Mouse (Mus musculus) kidney, postnatal 36 days (tissue): ENCODE results near the gene Smyd2.

Experiments
- DNase-seq, 2 experiments: peaks; one replicate each; pipeline ENCODE4 v3.0.0; 2021 to 2022; ENCODE audit warnings: mixed read lengths in 2 of 2

Gene Smyd2

GRCm38 (mm10) chr1:189921818-189922592 lies at the start of gene Smyd2:
Smyd2 (minus strand) TSS chr1:189922363.
- peak; percentile 77 to 82 for DNase-seq

- no peak for DNase-seq
Observed at GRCm38 (mm10) chr1:189970381-189970780, 48.2 kb upstream of the Smyd2 start.

- no peak for DNase-seq
Observed at GRCm38 (mm10) chr1:189968027-189968426, 45.9 kb upstream of the Smyd2 start.

GRCm38 (mm10) chr1:189960481-189960880 lies 38.3 kb upstream of the Smyd2 start:
- DNase-seq = no peak

GRCm38 (mm10) chr1:189959802-189960201 lies 37.6 kb upstream of the Smyd2 start:
- DNase-seq = no peak

- DNase-seq = no peak
Observed at GRCm38 (mm10) chr1:189951861-189952260, 29.7 kb upstream of the Smyd2 start.

- no peak for DNase-seq
Observed at GRCm38 (mm10) chr1:189947411-189947810, 25.2 kb upstream of the Smyd2 start.

GRCm38 (mm10) chr1:189946126-189946525 lies 24.0 kb upstream of the Smyd2 start:
- DNase-seq = no peak

GRCm38 (mm10) chr1:189941786-189942185 lies 19.6 kb upstream of the Smyd2 start:
- no peak for DNase-seq

GRCm38 (mm10) chr1:189936436-189937105 lies 14.4 kb upstream of the Smyd2 start:
- peak in 1 of 2 experiments; percentile 3 for DNase-seq

- no peak for DNase-seq
Observed at GRCm38 (mm10) chr1:189933480-189934202, 11.5 kb upstream of the Smyd2 start.

GRCm38 (mm10) chr1:189932976-189933375 lies 10.8 kb upstream of the Smyd2 start:
- DNase-seq = no peak

- DNase-seq = no peak
Observed at GRCm38 (mm10) chr1:189932190-189932589, 10.0 kb upstream of the Smyd2 start.

- DNase-seq = no peak
Observed at GRCm38 (mm10) chr1:189929896-189930295, 7.7 kb upstream of the Smyd2 start.

- peak; percentile 76 to 82 for DNase-seq
Observed at GRCm38 (mm10) chr1:189927644-189928043, 5.5 kb upstream of the Smyd2 start.

GRCm38 (mm10) chr1:189926279-189926678 lies 4.1 kb upstream of the Smyd2 start:
- no peak for DNase-seq

- no peak for DNase-seq
Observed at GRCm38 (mm10) chr1:189923871-189924568, 1.9 kb upstream of the Smyd2 start.

- no peak for DNase-seq
Observed at GRCm38 (mm10) chr1:189923157-189923556, 994 bp upstream of the Smyd2 start.

GRCm38 (mm10) chr1:189922721-189923120 lies 558 bp upstream of the Smyd2 start:
- peak; percentile 64 to 81 for DNase-seq

GRCm38 (mm10) chr1:189921568-189921817 lies 670 bp downstream of the Smyd2 start:
- no peak for DNase-seq

GRCm38 (mm10) chr1:189920701-189921567 lies 1.2 kb downstream of the Smyd2 start:
- DNase-seq = peak; percentile 17 to 39

- DNase-seq = no peak
Observed at GRCm38 (mm10) chr1:189919756-189920155, 2.4 kb downstream of the Smyd2 start.
